Mouse (Mus musculus) ES-Bruce4 (cell line): ENCODE measurements around the gene Nos1ap. TPM values are rescaled to one million over a fixed set of nuclear protein-coding genes. Genes with fewer than 3 reads are reported as not detected.

ENCODE experiments used
- H3K27ac ChIP-seq: 2 replicates; pipeline ENCODE4 v1.5.1; 2012; ENCODE audit warnings: low read length, inconsistent platforms; ENCODE audit not compliant: insufficient read depth
- H3K27me3 ChIP-seq: 2 replicates; pipeline ENCODE4 v1.6.1; 2012; ENCODE audit warnings: mild to moderate bottlenecking, low read length, inconsistent platforms; ENCODE audit not compliant: control insufficient read depth, poor library complexity, insufficient read depth, severe bottlenecking
- H3K36me3 ChIP-seq: 2 replicates; pipeline ENCODE4 v1.6.1; 2012; ENCODE audit warnings: inconsistent platforms, mild to moderate bottlenecking, low read length, moderate library complexity; ENCODE audit not compliant: control insufficient read depth, poor library complexity, insufficient read depth, severe bottlenecking
- H3K4me1 ChIP-seq: one replicate; pipeline ENCODE4 v1.8.1; 2011; ENCODE audit warnings: low read length; ENCODE audit not compliant: control insufficient read depth, insufficient read depth
- H3K4me3 ChIP-seq: 2 replicates; pipeline ENCODE4 v1.5.1; 2011; ENCODE audit warnings: low read depth, mild to moderate bottlenecking, low read length
- H3K9ac ChIP-seq: 2 replicates; pipeline ENCODE4 v1.6.1; 2012; ENCODE audit warnings: low read depth, mild to moderate bottlenecking, inconsistent platforms; ENCODE audit not compliant: poor library complexity, severe bottlenecking
- H3K9me3 ChIP-seq: replicated peaks from 2 replicates; pipeline ENCODE4 v1.6.1; 2012; ENCODE audit warnings: mild to moderate bottlenecking, low read length, inconsistent platforms; ENCODE audit not compliant: control insufficient read depth, poor library complexity, insufficient read depth, severe bottlenecking
- CTCF ChIP-seq: IDR thresholded peaks from one replicate; pipeline ENCODE4 v1.8.1; 2011; ENCODE audit warnings: low read depth, low read length
- EP300 ChIP-seq: IDR thresholded peaks from 2 replicates; pipeline ENCODE4 v1.6.1; 2011; ENCODE audit warnings: low read depth, low read length; ENCODE audit not compliant: insufficient read depth
- POLR2A ChIP-seq: IDR thresholded peaks from one replicate; pipeline ENCODE4 v1.8.1; 2011; ENCODE audit warnings: low read length; ENCODE audit not compliant: insufficient read depth
- polyA plus RNA-seq: library from polyadenylated mRNA; stranded (reverse); fragments of >200 nt; gene quantifications from 2 replicates; pipeline ENCODE4 v1.2.4, GENCODE M21; 2011; ENCODE audit warnings: low read depth; ENCODE audit not compliant: missing spikeins, insufficient read depth, insufficient read length

Nos1ap gene
- polyA plus RNA-seq, 1 experiment, result 4.6 TPM

DNA sequence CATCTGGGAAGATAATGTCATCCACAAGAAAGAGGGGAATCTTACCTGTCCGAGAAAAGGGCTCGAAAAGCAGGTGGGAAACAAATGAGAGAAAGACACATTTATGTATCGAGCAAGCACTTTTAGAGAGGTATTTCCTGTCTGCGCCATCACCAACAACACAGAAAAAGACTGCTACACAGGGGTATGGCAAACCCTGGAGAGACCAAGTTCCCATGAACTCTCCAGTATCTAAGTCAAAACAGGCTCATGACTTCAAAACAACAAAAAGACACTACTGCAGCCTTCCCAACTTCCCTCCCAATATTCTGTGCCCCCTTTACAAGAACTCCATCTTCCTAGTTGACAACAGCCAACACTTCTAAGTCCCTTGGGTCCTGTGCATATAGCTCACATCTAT, 283.4 kb downstream of the Nos1ap start, which contains the start of gene Gm7694:
Gene Gm7694, minus strand, starts transcription at position 101 of the 400 bp plus-strand sequence.
- Histone ChIP-seq H3K9me3 (no peaks in the 10 kb centered on the region), H3K27ac (no peak within 1 kb of the TSS), H3K4me1 (no peaks in the 10 kb centered on the region), H3K36me3 (no peaks in the 10 kb centered on the region), H3K4me3 (no peak within 1 kb of the TSS), H3K9ac (no peak within 1 kb of the TSS), H3K27me3 (no peaks in the 10 kb centered on the region; the same call in 1 of the 2 replicates)
- TF ChIP-seq EP300 (no peak), CTCF (no peak), POLR2A (no peak)

- H3K9ac ChIP-seq, result no peak overlapping the region
- no peak overlapping the region for H3K4me3 ChIP-seq
- no peaks in the 10 kb centered on the region for H3K4me1 ChIP-seq
- no peaks in the 10 kb centered on the region; the same call in 1 of the 2 replicates for H3K27me3 ChIP-seq
- no peaks in the 10 kb centered on the region for H3K36me3 ChIP-seq
- no peaks in the 10 kb centered on the region for H3K9me3 ChIP-seq
- H3K27ac ChIP-seq, result no peak overlapping the region
- TF ChIP-seq CTCF, result no peak
- TF ChIP-seq EP300, result no peak
- no peak for TF ChIP-seq POLR2A
Observed at GRCm38 (mm10) chr1:170305002-170305401, 284.7 kb downstream of the Nos1ap start.

- no peaks in the 10 kb centered on the region for H3K9me3 ChIP-seq
- H3K4me1 ChIP-seq, result no peaks in the 10 kb centered on the region
- no peaks in the 10 kb centered on the region for H3K36me3 ChIP-seq
- no peak overlapping the region for H3K9ac ChIP-seq
- H3K4me3 ChIP-seq, result no peak overlapping the region
- H3K27ac ChIP-seq, result no peak overlapping the region
- H3K27me3 ChIP-seq, result no peaks in the 10 kb centered on the region
- TF ChIP-seq EP300, result no peak
- TF ChIP-seq CTCF, result no peak
- TF ChIP-seq POLR2A, result no peak
Observed at GRCm38 (mm10) chr1:170303103-170303502, 286.6 kb downstream of the Nos1ap start.

DNA sequence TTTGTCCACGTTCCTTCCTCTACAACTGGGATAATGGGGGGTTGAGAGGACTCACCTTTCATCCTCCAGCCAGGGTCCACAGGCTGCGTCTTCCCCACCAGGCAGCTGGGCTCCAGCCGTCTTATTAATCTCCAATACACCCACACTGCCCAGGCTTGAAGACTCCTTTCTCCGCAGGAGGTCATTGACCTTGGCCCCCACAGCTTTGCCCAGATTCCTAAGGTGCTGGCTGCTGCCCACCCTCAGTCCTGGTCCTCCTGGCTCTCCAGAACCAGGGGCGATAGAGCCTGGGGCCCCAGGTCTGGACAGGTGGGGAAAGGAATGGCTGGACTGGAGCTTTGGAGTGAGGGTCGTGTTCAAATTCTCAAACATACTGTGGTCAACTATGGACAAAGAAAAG, 287.2 kb downstream of the Nos1ap start:
- TF ChIP-seq CTCF (no peak), POLR2A (no peak), EP300 (no peak)
- Histone ChIP-seq H3K27ac (no peak overlapping the region), H3K9me3 (no peaks in the 10 kb centered on the region), H3K27me3 (no peaks in the 10 kb centered on the region), H3K9ac (no peak overlapping the region), H3K4me3 (no peak overlapping the region), H3K36me3 (no peaks in the 10 kb centered on the region), H3K4me1 (no peaks in the 10 kb centered on the region)

- TF ChIP-seq CTCF (no peak), EP300 (no peak)
- no peaks in the 10 kb centered on the region for H3K9me3 ChIP-seq
- H3K4me1 ChIP-seq, result no peaks in the 10 kb centered on the region
Observed at GRCm38 (mm10) chr1:170301686-170302085, 288.0 kb downstream of the Nos1ap start.

DNA sequence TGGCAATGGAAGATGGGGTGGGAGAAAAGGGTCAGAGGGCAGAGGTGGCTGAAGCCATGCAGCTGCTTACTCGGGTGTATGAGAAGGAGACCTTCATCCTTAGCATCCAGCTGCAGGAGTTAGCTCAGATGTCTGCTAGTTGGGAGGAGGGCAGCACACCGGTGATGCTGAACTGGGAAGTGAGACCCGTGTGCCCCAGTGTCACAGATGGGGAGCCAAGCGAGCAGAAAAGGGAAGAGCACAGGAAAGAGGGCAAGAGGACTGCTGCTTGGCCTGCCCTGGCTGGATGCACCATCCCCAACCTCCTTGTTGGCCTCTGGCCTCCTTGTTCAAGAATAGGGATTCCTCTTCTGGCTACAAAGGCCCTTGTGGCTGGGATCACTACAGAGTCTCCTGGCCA, 290.2 kb downstream of the Nos1ap start:
- no peak for TF ChIP-seq POLR2A
- TF ChIP-seq CTCF, result no peak
- TF ChIP-seq EP300, result no peak
- Histone ChIP-seq H3K27ac (no peak overlapping the region), H3K27me3 (no peaks in the 10 kb centered on the region), H3K9ac (no peak overlapping the region), H3K36me3 (no peaks in the 10 kb centered on the region), H3K4me3 (no peak overlapping the region), H3K4me1 (no peaks in the 10 kb centered on the region), H3K9me3 (no peaks in the 10 kb centered on the region)

More at GRCm38 (mm10) chr1:170301686-170302085, 288.0 kb downstream of the Nos1ap start:
- Histone ChIP-seq H3K36me3 (no peaks in the 10 kb centered on the region), H3K9ac (no peak overlapping the region), H3K4me3 (no peak overlapping the region), H3K27me3 (no peaks in the 10 kb centered on the region), H3K27ac (no peak overlapping the region)
